Mouse (Mus musculus) small intestine, adult 2 months (tissue): ENCODE results near the gene Tubg1.

Experiments used
- CTCF ChIP-seq: fragments of 200-500 bp; IDR thresholded peaks from 2 replicates; pipeline ENCODE4 v1.5.1; 2012; ENCODE audit warnings: low read depth, mild to moderate bottlenecking, control low read depth, inconsistent platforms, low read length, moderate library complexity, mixed read lengths; ENCODE audit not compliant: insufficient replicate concordance, insufficient read length; ENCODE audit errors: extremely low read depth
- POLR2A ChIP-seq: fragments of 200-500 bp; IDR thresholded peaks from 2 replicates; pipeline ENCODE4 v1.6.1; 2012; ENCODE audit warnings: low read depth, mild to moderate bottlenecking, control low read depth, inconsistent platforms, low read length, moderate library complexity

DNA sequence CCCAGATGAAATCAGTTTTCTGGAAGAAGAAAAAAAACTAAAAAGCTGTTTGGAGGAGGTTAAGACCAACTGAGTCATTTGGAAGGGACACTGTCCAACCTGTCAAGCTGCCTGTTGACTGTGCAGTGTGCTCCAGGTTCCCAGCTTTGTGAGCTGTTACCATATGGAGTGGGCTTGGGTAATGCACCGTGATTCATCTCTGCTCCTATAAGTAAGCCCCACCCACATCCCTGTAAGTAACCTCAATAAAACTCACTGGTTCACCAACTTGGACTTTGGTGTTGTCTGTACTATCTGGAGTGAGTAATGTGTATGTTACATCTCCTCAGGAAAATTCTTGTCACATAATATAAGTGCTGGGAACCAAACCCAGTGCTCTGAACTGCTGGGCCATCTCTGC lies 33.1 kb downstream of the Tubg1 start:
- TF ChIP-seq CTCF, result no peak
- TF ChIP-seq POLR2A, result no peak
